Mouse (Mus musculus): ENCODE results near the gene Slc30a1. TPM values are rescaled to one million over a fixed set of nuclear protein-coding genes. Genes with fewer than 3 reads are reported as not detected.

Gene Slc30a1
- polyA plus RNA-seq, 1 experiment from 2014 or later = 1.9 TPM

- Histone ChIP-seq H3K4me3 (ENCODE audit: low read depth, low read length) (no peak overlapping the region), H3K9me3 (ENCODE audit: control insufficient read depth, low read length) (no peaks in the 10 kb centered on the region), H3K36me3 (ENCODE audit: control insufficient read depth, insufficient read depth, low read length) (no peaks in the 10 kb centered on the region), H3K9ac (ENCODE audit: low read depth, low read length) (no peak overlapping the region), H3K4me2 (replicated peaks; ENCODE audit: low read depth, low read length) (no peak overlapping the region), H3K27me3 (ENCODE audit: control insufficient read depth, insufficient read depth, low read length) (no peaks in the 10 kb centered on the region), H3K4me1 (replicated peaks; ENCODE audit: control insufficient read depth, insufficient read depth, low read length) (no peaks in the 10 kb centered on the region), H3K27ac (ENCODE audit: low read depth, low read length) (no peak overlapping the region)
- no peak for DNase-seq (ENCODE audit: low spot score)
- no peak for ATAC-seq (ENCODE audit: low FRiP score)
- 87% methylated on average over 2 of the region's 2 CpGs for WGBS
Measured at GRCm38 (mm10) chr1:191956871-191957270, 50.3 kb downstream of the Slc30a1 start.

GRCm38 (mm10) chr1:191957321-191957720, 50.8 kb downstream of the Slc30a1 start:
- no peak for ATAC-seq (ENCODE audit: low FRiP score)

GRCm38 (mm10) chr1:191960946-191961345, 54.4 kb downstream of the Slc30a1 start:
- no peak overlapping the region for H3K4me3 ChIP-seq (ENCODE audit: low read depth, low read length)
- no peak overlapping the region for H3K4me2 ChIP-seq (replicated peaks; ENCODE audit: low read depth, low read length)
- H3K4me1 ChIP-seq (replicated peaks; ENCODE audit: control insufficient read depth, insufficient read depth, low read length) = no peaks in the 10 kb centered on the region
- no peaks in the 10 kb centered on the region for H3K27me3 ChIP-seq (ENCODE audit: control insufficient read depth, insufficient read depth, low read length)
- no peaks in the 10 kb centered on the region for H3K9me3 ChIP-seq (ENCODE audit: control insufficient read depth, low read length)
- H3K9ac ChIP-seq (ENCODE audit: low read depth, low read length) = no peak overlapping the region
- H3K36me3 ChIP-seq (ENCODE audit: control insufficient read depth, insufficient read depth, low read length) = no peaks in the 10 kb centered on the region
- H3K27ac ChIP-seq (ENCODE audit: low read depth, low read length) = no peak overlapping the region
- no peak for DNase-seq (ENCODE audit: low spot score)
- 73% methylated on average over 2 of the region's 2 CpGs for WGBS
- no peak for ATAC-seq (ENCODE audit: low FRiP score)

More at GRCm38 (mm10) chr1:191957321-191957720, 50.8 kb downstream of the Slc30a1 start:
- no peaks in the 10 kb centered on the region for H3K36me3 ChIP-seq (ENCODE audit: control insufficient read depth, insufficient read depth, low read length)
- H3K9me3 ChIP-seq (ENCODE audit: control insufficient read depth, low read length) = no peaks in the 10 kb centered on the region
- no peak for DNase-seq (ENCODE audit: low spot score)
- no peaks in the 10 kb centered on the region for H3K27me3 ChIP-seq (ENCODE audit: control insufficient read depth, insufficient read depth, low read length)
- H3K4me2 ChIP-seq (replicated peaks; ENCODE audit: low read depth, low read length) = no peak overlapping the region
- H3K27ac ChIP-seq (ENCODE audit: low read depth, low read length) = no peak overlapping the region
- 91% methylated on average over 3 of the region's 3 CpGs for WGBS
- H3K4me3 ChIP-seq (ENCODE audit: low read depth, low read length) = no peak overlapping the region
- no peak overlapping the region for H3K9ac ChIP-seq (ENCODE audit: low read depth, low read length)
- H3K4me1 ChIP-seq (replicated peaks; ENCODE audit: control insufficient read depth, insufficient read depth, low read length) = no peaks in the 10 kb centered on the region

Other genes starting within 250 kb of the Slc30a1 start
- gene Lpgat1, start 188.9 kb upstream of the Slc30a1 start, polyA plus RNA-seq (2014; fragmentation: Nextera tagmentation; extraction: Ambion mirVana) = 34.1 and 35.9 TPM in 2 replicates
- 33.5 and 41.4 TPM in 2 replicates for gene Nek2, start 85.3 kb upstream of the Slc30a1 start, polyA plus RNA-seq (2014; fragmentation: Nextera tagmentation; extraction: Ambion mirVana)
- 2.1 and 3.8 TPM in 2 replicates for gene Rd3, start 70.6 kb downstream of the Slc30a1 start, polyA plus RNA-seq (2014; fragmentation: Nextera tagmentation; extraction: Ambion mirVana)
- 4.5 and 5.9 TPM in 2 replicates for gene Traf5, start 185.8 kb downstream of the Slc30a1 start, polyA plus RNA-seq (2014; fragmentation: Nextera tagmentation; extraction: Ambion mirVana)
- 20.3 and 22.2 TPM in 2 replicates for gene Rcor3, start 231.3 kb downstream of the Slc30a1 start, polyA plus RNA-seq (2014; fragmentation: Nextera tagmentation; extraction: Ambion mirVana)

Data from hindbrain, embryonic 11.5 days (tissue).